ENCODE assay signal across 11 mouse cellular contexts in the genomic region with DNA sequence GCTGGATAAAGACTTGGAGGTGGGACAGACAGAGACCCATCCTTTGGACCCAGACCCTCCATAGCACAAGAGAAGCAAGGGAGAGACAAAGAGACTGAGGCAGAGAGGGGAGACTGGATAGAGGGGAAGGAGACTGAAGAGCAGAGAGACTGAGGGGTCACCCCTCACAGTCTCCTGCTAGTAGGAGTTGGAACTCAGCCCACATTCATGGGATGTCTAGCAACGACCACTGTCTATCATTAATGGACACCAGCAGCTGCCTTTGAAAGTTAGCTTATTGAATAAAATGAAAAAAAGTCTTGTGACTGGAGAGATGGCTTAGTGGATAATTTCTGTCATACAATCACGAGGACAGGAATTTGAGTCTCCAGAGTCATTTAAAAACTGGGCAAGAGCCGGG. TPM values are rescaled to one million over a fixed set of nuclear protein-coding genes. Genes with fewer than 3 reads are reported as not detected.
DNase-seq lines count a peak whose midpoint lies in the region; ATAC-seq and TF ChIP-seq lines count a peak whose summit lies in the region.
"Had no signal": no experiment of that assay in that cellular context is flagged by ENCODE, and none has a peak within 500 bp of the region (broad histone marks: within the 10 kb centered on the region; RNA-seq: fewer than 3 reads in every experiment).

No protein-coding gene starts in this region.

- H3K36me3 ChIP-seq in heart, embryonic 10.5 days = peaks cover 9% of the 10 kb centered on the region
- H3K36me3 ChIP-seq in kidney, postnatal 0 days (ENCODE audit: insufficient read depth, low read length) = peaks cover 7% of the 10 kb centered on the region
- H3K36me3 ChIP-seq in ES-E14 (ENCODE audit: control insufficient read depth, insufficient read depth, low read length, poor library complexity, severe bottlenecking) = peaks cover 5% of the 10 kb centered on the region
- H3K36me3 ChIP-seq in limb, embryonic 12.5 days = peaks cover 9% of the 10 kb centered on the region

- no peak for DNase-seq in heart, embryonic 10.5 days (ENCODE audit: low spot score)
- no peak for DNase-seq in heart, postnatal 25 days (ENCODE audit: low spot score)
- DNase-seq in kidney, postnatal 0 days (ENCODE audit: low spot score) = no peak
- no peak for DNase-seq in kidney, postnatal 14 days
- DNase-seq in ES-E14 (ENCODE audit: low read depth, low spot score) = no peak
- DNase-seq in layer of hippocampus, adult 8-10 months (ENCODE audit: low spot score in 2 of 2) = no peak
- no peak for DNase-seq in right cerebral cortex, adult 18-20 months
- DNase-seq: thymus, adult 18-20 months had no signal

- no peak for ATAC-seq in kidney, postnatal 0 days (replicated peaks; ENCODE audit: low FRiP score, low read depth)
- no peak for ATAC-seq in limb, embryonic 12.5 days (ENCODE audit: insufficient number of reproducible peaks, insufficient read depth, low FRiP score, low TSS enrichment, low read depth)

- peak overlapping the region; percentile 52; the same call in 1 of the 2 replicates for H3K27ac ChIP-seq in heart, embryonic 10.5 days
- H3K27ac ChIP-seq in kidney, postnatal 0 days = peak overlapping the region; percentile 76
- peak overlapping the region; percentile 40; the same call in 1 of the 2 replicates for H3K27ac ChIP-seq in ES-E14 (ENCODE audit: insufficient read depth, low read depth, low read length, poor library complexity, severe bottlenecking)
- peak overlapping the region; percentile 64 for H3K27ac ChIP-seq in limb, embryonic 12.5 days

- H3K4me1 ChIP-seq in heart, embryonic 10.5 days = peaks cover 12% of the 10 kb centered on the region
- H3K4me1 ChIP-seq in kidney, postnatal 0 days (replicated peaks; ENCODE audit: insufficient read depth, low read length) = no peaks in the 10 kb centered on the region; the same call in 1 of the 2 replicates
- peaks cover 4 to 8% of the 10 kb centered on the region in 2 experiments; a peak in 3 of 4 replicates for H3K4me1 ChIP-seq in ES-E14 (ENCODE audit: control insufficient read depth in 2 of 2, insufficient read depth in 2 of 2, low read length in 2 of 2, poor library complexity in 1 of 2)
- H3K4me1 ChIP-seq in limb, embryonic 12.5 days (replicated peaks) = peaks cover 10% of the 10 kb centered on the region

- intact Hi-C loops in heart, postnatal 25 days (cut with DNase I) = no loop called here

- 0 out of 2 replicates have a peak overlapping the region, but pooled peaks have one; percentile 10 for H3K9ac ChIP-seq in kidney, postnatal 0 days (ENCODE audit: low read depth, low read length)
- peak overlapping the region; percentile 9; the same call in 1 of the 2 replicates for H3K9ac ChIP-seq in ES-E14 (ENCODE audit: insufficient read depth, low read depth, low read length, poor library complexity, severe bottlenecking)
- H3K9ac ChIP-seq in limb, embryonic 12.5 days (replicated peaks) = no peak overlapping the region
- H3K9ac ChIP-seq: limb, embryonic 15.5 days had no signal

- H3K9me3 ChIP-seq in heart, embryonic 10.5 days = no peaks in the 10 kb centered on the region
- H3K9me3 ChIP-seq in kidney, postnatal 0 days (replicated peaks; ENCODE audit: low read length) = no peaks in the 10 kb centered on the region
- H3K9me3 ChIP-seq in ES-E14 (ENCODE audit: control insufficient read depth, insufficient read depth, low read depth, low read length) = no peaks in the 10 kb centered on the region
- no peaks in the 10 kb centered on the region for H3K9me3 ChIP-seq in limb, embryonic 12.5 days
- H3K9me3 ChIP-seq: limb, embryonic 15.5 days had no signal

- no peaks in the 10 kb centered on the region for H3K27me3 ChIP-seq in heart, embryonic 10.5 days (ENCODE audit: insufficient read depth, poor library complexity, severe bottlenecking)
- H3K27me3 ChIP-seq in kidney, postnatal 0 days (ENCODE audit: insufficient read depth, low read length) = no peaks in the 10 kb centered on the region
- H3K27me3 ChIP-seq in limb, embryonic 12.5 days = no peaks in the 10 kb centered on the region
- H3K27me3 ChIP-seq: limb, embryonic 15.5 days had no signal

- WGBS in heart, embryonic 10.5 days = 71% methylated on average over 3 of the region's 3 CpGs
- 61% methylated on average over 3 of the region's 3 CpGs for WGBS in kidney, postnatal 0 days
- 89% methylated on average over 3 of the region's 3 CpGs for WGBS in limb, embryonic 12.5 days

- H3K4me2 ChIP-seq in kidney, postnatal 0 days (ENCODE audit: low read length) = no peak overlapping the region
- no peak overlapping the region for H3K4me2 ChIP-seq in limb, embryonic 12.5 days
- H3K4me2 ChIP-seq: limb, embryonic 15.5 days had no signal

- in situ Hi-C loops in ES-E14 (cut with MboI; ENCODE audit: low sequenced_read_pairs in 2 of 2, unreplicated experiment in 2 of 2) = no loop called here

- no peak overlapping the region for H3K4me3 ChIP-seq in heart, embryonic 10.5 days
- no peak overlapping the region for H3K4me3 ChIP-seq in kidney, postnatal 0 days (replicated peaks; ENCODE audit: low read depth, low read length)
- H3K4me3 ChIP-seq in ES-E14 (ENCODE audit: insufficient read depth in 1 of 2, low read depth in 1 of 2, low read length in 2 of 2, poor library complexity in 1 of 2, severe bottlenecking in 1 of 2) = no peak overlapping the region
- no peak overlapping the region for H3K4me3 ChIP-seq in limb, embryonic 12.5 days (replicated peaks)
- H3K4me3 ChIP-seq: limb, embryonic 15.5 days had no signal

- TF ChIP-seq CTCF in kidney, postnatal 0 days (IDR thresholded peaks at IDR 0.05; ENCODE audit: low read depth) = no peak

TF ChIP-seq in ES-E14, 5 proteins besides CTCF, POLR2A, EP300 and RAD21:
- TF ChIP-seq HCFC1 (IDR thresholded peaks at IDR 0.05; ENCODE audit: borderline replicate concordance, insufficient read depth, low read length) = no peak
- no peak for TF ChIP-seq CHD2 (IDR thresholded peaks at IDR 0.05; ENCODE audit: low read depth, low read length)
- TF ChIP-seq ZC3H11A (IDR thresholded peaks at IDR 0.05; ENCODE audit: borderline replicate concordance, low read depth, low read length) = no peak
- no peak for TF ChIP-seq ZNF384 (IDR thresholded peaks at IDR 0.05; ENCODE audit: low read depth, low read length)
- TF ChIP-seq MAFK (IDR thresholded peaks at IDR 0.05; ENCODE audit: insufficient read depth, low read depth, low read length) = no peak

RNA-seq across cellular contexts. Expression of a gene that starts 14.1 kb away (rescaled TPM):
- 24.2 and 27.0 TPM in 2 replicates for polyA plus RNA-seq in heart, embryonic 10.5 days (2016; fragmentation: Nextera tagmentation; extraction: Ambion mirVana)
- 10 to 100 TPM; 10.3 to 13.5 TPM for total RNA-seq in heart, postnatal 25 days (2021)
- 36.6 and 37.6 TPM in 2 replicates for polyA plus RNA-seq in kidney, postnatal 0 days (2015; fragmentation: Nextera tagmentation; extraction: Ambion mirVana)
- total RNA-seq in ES-E14 (2012; rRNA removed) = 51.7 and 95.7 TPM in 2 replicates
- polyA plus RNA-seq in limb, embryonic 12.5 days (2016; fragmentation: Nextera tagmentation; extraction: Ambion mirVana) = 33.6 and 35.3 TPM in 2 replicates
- total RNA-seq in layer of hippocampus, adult 8-10 months (2022) = 10 to 100 TPM; 65.2 to 77.4 (median 75.3) TPM

RNA-seq across cellular contexts. Expression of a gene that starts 17.5 kb away (rescaled TPM):
- 14.7 and 17.6 TPM in 2 replicates for polyA plus RNA-seq in heart, embryonic 10.5 days (2016; fragmentation: Nextera tagmentation; extraction: Ambion mirVana)
- 10 to 100 TPM in 1 of 2 experiments, 1 to 10 TPM in 1; 10.0 to 12.6 TPM for total RNA-seq in heart, postnatal 25 days (2021)
- polyA plus RNA-seq in kidney, postnatal 0 days (2015; fragmentation: Nextera tagmentation; extraction: Ambion mirVana) = 14.3 and 15.2 TPM in 2 replicates
- 72.6 and 112 TPM in 2 replicates for total RNA-seq in ES-E14 (2012; rRNA removed)
- polyA plus RNA-seq in limb, embryonic 12.5 days (2016; fragmentation: Nextera tagmentation; extraction: Ambion mirVana) = 16.1 and 18.4 TPM in 2 replicates
- total RNA-seq in layer of hippocampus, adult 8-10 months (2022) = 10 to 100 TPM; 13.2 to 19.0 (median 15.6) TPM

RNA-seq across cellular contexts. Expression of a gene that starts 45.9 kb away (rescaled TPM):
- polyA plus RNA-seq in heart, embryonic 10.5 days (2016; fragmentation: Nextera tagmentation; extraction: Ambion mirVana) = 35.7 and 36.1 TPM in 2 replicates
- total RNA-seq in heart, postnatal 25 days (2021) = 10 to 100 TPM; 36.6 to 36.7 TPM
- polyA plus RNA-seq in kidney, postnatal 0 days (2015; fragmentation: Nextera tagmentation; extraction: Ambion mirVana) = 60.9 and 62.2 TPM in 2 replicates
- 6.2 and 8.4 TPM in 2 replicates for total RNA-seq in ES-E14 (2012; rRNA removed)
- polyA plus RNA-seq in limb, embryonic 12.5 days (2016; fragmentation: Nextera tagmentation; extraction: Ambion mirVana) = 30.1 and 34.7 TPM in 2 replicates
- total RNA-seq in layer of hippocampus, adult 8-10 months (2022) = 1 to 10 TPM; 2.6 to 4.2 (median 3.0) TPM
- total RNA-seq: common myeloid progenitor, adult 5-6 weeks had no signal
